Mouse (Mus musculus): Measurements from ENCODE around the gene Slc38a8.

The Slc38a8 gene

DNA sequence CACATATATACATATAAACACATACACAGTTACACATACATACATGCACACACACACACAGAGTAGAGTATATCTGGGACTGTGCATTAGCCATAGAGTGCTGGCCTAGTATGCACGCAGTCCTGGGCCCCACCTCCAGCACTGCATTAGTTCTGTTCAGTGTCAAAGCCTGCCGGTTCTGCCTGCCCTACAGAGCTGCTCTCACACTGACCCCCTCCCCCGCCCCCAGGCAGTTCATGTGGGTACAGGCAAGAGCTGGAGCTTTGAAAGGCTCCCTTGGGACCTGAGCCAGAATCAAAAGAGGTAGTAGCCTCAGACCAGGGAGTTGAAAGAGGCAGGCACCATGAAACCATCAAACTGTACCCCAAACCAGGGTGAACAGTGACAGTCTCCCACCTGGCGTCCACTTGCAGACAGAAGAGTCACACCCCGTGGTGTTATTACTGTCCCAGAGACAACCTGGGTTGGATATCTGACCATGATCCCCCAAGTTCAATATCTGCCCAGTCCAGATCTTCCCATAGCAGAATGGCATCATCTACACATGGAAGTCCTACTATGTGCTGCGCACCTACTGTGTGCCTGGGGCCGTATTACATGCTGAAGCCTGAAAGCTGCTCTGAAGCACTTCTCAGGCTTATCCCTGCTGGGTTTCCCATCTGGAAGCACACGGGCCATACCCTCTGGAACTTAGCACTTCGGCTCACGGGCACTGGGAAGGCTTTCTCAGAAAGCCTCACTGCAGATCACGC lies 17.2 kb downstream of the Slc38a8 start:
- DNase-seq, result no peak

GRCm38 (mm10) chr8:119478684-119479083 lies 22.8 kb downstream of the Slc38a8 start:
- DNase-seq, result no peak

DNA sequence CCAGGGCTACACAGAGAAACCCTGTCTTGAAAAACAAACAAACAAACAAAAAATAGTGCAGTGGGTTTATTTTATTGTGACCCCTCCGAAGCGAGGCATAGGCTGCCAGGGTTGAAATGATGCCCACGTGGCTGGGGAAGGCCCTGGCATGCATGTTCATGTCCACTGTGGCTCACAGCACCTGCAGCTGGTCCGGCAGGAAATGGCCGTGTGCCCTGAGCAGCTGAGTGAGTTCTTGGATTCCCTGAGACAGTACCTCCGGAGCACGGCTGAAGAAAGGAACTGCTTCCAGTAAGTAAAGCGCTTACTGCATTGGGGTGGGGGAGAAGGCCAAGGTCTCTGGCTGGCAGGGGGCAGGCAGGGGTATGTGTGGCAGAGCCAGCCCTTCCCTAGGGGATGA lies 33.4 kb downstream of the Slc38a8 start:
- no peak for DNase-seq

GRCm38 (mm10) chr8:119466794-119467193 lies 34.7 kb downstream of the Slc38a8 start:
- DNase-seq, result no peak

DNA sequence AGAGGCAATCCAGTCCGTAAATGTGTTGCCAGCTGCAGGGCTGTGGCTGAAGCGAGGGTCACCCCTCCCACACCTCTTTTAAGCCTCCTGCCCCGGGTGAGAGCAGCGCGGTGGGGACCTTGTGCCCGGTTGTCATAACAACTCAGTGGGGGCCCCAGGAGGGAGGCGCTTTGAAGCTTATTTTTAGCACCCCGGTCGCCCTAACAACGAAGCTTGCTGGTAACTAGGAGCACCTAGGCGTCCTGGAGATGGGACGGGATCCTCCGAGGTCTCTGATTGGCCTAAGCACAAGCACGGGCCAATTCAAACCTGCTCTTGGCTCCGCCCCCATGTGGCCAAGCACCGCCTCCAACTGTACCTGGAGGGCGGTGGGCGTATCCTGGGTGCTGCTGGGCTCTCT lies 35.4 kb downstream of the Slc38a8 start:
- no peak for DNase-seq

- DNase-seq, result no peak
These were observed 37.8 kb downstream of the Slc38a8 start for GRCm38 (mm10) chr8:119463709-119464108.

DNA sequence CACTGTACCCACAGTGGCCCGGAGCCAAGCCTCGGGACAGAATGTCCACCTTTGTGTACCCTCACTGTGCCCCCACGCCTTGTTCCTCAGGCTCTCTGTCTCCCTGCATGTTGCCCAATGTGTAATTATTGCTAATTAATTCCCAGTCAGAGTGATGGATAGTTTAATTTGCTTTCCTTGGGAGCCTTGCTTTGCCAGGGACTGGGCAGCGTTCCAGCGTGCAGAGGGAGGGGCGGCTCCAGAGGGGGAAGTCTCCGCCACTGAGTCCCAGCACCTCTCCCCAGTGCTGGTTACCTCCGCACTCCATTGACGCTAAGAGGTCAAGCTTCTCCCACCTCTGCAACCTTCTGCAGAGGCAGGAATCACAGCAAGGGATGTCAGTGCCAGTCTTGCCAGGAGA lies 40.1 kb downstream of the Slc38a8 start:
- DNase-seq, result no peak

DNA sequence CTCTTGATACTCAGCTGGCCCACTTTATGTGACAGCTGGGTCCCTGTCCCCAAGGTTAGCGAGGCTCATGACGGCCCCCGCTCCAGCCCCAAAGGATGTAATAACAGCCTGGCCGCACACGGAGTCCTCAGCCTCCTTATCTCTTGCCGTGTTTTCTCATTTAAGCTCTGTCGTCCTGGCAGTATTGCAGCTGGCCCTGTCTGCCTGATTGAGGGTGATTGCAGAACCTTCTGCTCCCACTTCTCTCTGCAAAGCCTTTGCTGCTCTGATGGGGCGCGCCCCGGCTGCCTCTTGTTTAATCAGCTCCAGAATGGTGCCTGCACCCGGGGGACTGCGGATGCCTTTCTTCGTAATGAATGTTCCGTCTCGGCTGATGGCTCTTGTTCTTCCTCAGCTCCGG lies 41.8 kb downstream of the Slc38a8 start:
- no peak for DNase-seq

DNA sequence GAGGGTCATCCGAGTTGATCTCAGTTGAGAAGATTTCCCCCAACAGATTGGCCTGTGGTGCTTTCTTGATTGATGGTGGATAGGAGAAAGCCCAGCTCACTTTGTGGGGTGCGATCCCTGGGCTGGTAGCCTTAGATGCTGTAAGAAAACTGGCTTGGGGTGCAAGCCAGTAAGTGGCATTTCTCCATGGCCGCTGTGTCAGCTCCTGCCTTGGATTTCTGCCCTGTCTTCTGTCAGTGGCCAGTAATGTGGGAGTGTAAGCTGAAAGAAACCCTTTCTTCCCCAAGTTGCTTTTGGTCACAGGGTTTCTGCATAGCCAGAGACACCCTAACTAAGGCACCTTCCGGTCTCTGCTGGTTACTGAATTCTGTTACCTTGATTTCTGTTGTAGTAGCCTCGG lies 45.5 kb downstream of the Slc38a8 start:
- no peak for DNase-seq

DNA sequence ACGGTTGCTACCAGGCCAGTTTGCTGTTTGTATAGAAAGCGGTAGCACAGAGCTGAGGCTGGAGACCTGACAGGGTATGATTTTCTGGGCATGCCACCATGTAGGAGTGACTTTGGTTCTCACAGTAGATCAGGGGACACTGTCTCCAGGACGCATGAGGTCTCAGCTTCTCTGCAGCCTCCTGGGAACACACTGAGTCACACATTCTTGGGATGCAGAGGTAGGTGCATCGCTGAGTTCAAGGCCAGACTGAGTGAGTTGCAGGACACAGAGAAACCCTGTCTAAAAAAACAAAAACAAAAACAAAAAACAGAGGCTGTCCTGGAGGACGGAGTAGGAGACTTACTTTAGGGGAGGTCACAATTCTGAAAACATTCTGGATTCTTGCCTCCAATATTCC lies 48.6 kb downstream of the Slc38a8 start:
- DNase-seq, result no peak

DNA sequence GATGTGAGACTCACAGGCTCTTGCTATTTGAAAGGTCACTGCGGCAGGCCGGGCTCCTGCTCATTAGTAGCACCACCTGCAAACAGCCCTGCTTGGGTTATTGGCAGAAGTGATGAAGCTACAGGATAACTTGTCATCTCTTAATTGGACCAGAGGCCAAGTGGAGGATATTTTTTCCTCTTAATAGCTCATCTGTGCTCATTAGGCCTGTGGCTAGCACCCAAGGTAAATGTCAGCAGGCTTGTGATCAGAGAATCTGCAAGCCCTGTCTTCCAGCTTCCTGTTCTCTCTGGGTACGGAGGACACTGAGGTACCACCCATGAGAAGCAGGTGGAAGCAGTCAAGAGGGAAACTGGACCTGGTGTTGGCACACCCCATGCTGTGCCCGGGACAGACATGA lies 50.4 kb downstream of the Slc38a8 start:
- no peak for DNase-seq

- DNase-seq, result no peak
These were observed 51.9 kb downstream of the Slc38a8 start for GRCm38 (mm10) chr8:119449627-119450026.

- DNase-seq, result no peak
These were observed 53.7 kb downstream of the Slc38a8 start for GRCm38 (mm10) chr8:119447781-119448170.

DNA sequence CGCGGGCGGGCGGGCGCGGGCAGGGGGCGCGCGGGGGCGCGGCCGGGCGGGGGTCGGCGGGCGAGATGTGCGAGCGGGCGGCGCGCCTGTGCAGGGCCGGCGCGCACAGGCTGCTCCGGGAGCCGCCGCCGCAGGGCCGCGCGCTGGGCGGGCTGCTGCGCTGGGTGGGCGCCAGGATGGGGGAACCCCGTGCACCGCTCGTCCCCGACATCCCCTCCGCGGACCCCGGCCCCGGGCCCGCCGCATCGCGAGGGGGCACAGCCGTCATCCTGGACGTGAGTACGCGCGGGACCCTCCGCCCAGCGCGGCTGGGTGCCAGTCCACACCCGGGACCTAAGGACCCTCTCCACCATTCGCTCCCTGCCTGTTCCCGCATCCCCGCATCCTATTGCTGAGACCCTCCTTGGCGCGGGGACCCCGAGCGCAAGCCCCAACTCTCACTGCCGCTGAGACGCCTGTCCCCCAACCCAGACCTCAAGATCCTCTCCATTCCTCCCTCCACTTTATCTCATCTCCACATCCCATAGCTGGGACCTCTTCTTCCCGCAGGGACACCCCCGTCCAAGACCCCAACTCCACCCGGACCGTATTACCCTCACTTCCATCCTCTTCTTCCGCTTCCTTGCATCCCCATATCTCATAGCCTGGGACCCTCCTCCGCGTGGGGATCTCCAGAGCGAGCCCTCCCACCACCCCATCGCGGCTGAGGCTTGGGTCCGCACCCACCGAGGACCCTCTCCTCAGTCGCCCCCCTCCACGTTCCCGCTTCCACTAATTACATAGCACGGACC lies 54.3 kb downstream of the Slc38a8 start:
- no peak for DNase-seq

DNA sequence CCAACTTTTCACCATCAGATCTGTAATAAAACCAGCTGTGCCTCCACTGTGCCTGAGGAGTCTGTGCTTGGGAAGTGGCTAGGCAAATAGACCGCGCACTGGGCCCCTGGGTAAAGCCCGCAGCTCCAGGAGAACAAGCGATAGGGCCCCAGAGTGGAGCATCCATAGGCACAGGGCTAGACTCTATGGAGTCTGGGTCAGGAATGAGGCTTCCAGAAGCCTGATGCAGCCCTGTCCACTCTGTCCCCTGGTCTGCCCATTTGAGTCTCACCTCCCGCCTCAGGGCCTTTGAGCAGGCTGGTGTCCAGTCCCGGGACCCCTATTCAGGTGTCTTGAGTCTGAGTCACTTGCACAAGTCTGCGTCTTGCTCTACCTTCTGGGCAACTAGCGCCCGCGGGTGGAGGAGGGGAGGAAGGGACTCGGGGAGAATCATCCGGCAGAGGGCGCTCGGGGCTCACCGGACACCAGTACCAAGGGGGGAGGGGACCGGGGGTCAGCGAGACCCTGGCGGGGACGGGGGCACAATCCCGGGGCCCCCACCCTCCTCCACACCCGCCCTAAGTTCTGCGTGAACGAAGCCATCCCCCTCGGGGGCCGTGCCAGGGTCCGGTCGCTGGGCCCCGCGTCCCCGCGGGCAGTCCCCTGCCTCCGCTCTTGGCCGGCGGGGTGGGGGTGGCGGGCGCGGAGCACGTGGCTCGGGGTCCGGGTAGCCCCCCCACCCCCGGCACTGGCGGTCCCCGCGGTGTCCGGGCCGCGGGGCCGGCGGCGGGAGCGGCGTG lies 55.1 kb downstream of the Slc38a8 start, which contains the start of gene Necab2:
Gene Necab2 (plus strand): TSS at position 509 of the 779 bp plus-strand sequence.
- DNase-seq, result peak; percentile 63

DNA sequence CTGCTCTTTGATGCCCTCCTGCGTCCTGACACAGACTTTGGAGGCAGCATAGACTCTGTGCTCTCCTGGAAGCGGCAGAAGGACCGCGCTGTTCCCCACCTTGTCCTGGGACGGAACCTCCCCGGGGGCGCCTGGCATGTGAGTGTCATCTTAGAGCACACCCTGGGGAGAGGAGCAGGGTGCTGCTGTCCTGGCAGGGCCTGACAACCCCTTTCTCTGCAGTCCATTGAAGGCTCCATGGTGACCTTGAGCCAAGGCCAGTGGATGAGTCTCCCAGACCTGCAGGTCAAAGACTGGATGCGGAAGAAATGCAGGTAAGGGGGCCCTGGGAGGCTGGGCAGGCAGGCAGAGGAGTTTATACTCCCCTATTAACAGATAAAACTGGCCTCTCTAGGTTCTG lies 58.5 kb downstream of the Slc38a8 start:
- no peak for DNase-seq

- DNase-seq, result no peak
These were observed 59.5 kb downstream of the Slc38a8 start for GRCm38 (mm10) chr8:119442013-119442412.

GRCm38 (mm10) chr8:119440952-119441270 lies 60.6 kb downstream of the Slc38a8 start:
- no peak for DNase-seq

- peak; percentile 45 for DNase-seq
These were observed 61.1 kb downstream of the Slc38a8 start for GRCm38 (mm10) chr8:119440250-119440951.

GRCm38 (mm10) chr8:119439893-119440249 lies 61.6 kb downstream of the Slc38a8 start:
- no peak for DNase-seq

DNA sequence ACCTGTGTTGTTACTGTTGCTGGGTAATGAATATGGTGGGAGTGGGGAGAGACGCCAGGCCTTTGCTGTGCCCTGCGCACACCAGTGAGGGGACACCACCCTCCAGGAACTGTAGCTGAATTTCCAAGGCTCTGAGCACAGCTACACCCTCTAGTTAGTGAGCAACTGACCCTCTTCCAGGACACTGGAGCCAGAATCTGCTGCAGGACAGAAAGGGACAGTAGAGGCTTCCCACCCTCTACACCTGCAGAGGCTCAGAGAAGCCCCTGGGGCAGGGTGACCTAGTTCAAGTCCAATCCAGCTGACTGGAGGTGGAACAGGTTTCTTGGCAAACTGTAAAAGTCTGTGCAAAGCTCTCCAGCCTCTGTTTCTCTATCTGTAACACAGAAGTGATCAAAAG lies 62.1 kb downstream of the Slc38a8 start:
- no peak for DNase-seq

GRCm38 (mm10) chr8:119438876-119439275 lies 62.6 kb downstream of the Slc38a8 start:
- no peak for DNase-seq

DNA sequence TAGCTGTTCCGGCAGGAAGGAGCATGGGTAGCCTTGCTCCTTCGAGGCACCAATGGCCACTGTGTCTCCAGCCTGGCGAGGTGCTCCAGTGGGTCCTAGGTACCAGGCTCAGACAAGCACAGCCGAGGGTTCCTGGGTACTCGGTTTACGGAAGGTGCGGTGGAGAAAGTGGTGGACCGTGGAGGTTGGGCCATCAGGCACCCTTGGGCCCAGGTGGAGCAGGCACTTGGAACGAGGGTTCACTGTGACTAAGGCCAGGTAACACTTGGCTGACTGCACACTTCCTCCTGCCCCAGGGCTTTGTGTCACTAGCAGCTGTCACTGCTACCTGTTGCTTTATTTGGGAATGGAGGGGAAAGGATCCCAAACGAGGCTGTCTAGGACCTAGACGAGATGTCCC lies 64.0 kb downstream of the Slc38a8 start:
- DNase-seq, result no peak
